Mouse (Mus musculus) heart, adult 2 months (tissue): ENCODE measurements at regions not wholly inside any gene's neighbourhood (a gene's known extent, or its start where the extent isn't known, plus 50 kb on each side); places are given as distances from the start of the nearest gene placed in this dataset.

Experiments
- DNase-seq, 2 experiments: peaks; one replicate each; pipeline ENCODE4 v3.0.0; 2021
- H3K27ac ChIP-seq: fragments of 200-600 bp; 2 replicates; pipeline ENCODE4 v1.8.1; 2022
- H3K27me3 ChIP-seq: fragments of 200-500 bp; 2 replicates; pipeline ENCODE4 v1.6.1; 2012; ENCODE audit warnings: mild to moderate bottlenecking, low read length, inconsistent platforms, mixed read lengths; ENCODE audit not compliant: control insufficient read depth, insufficient read depth
- H3K36me3 ChIP-seq: fragments of 200-500 bp; 2 replicates; pipeline ENCODE4 v1.6.1; 2012; ENCODE audit warnings: low read length, inconsistent platforms; ENCODE audit not compliant: control insufficient read depth, insufficient read depth
- H3K4me1 ChIP-seq: fragments of 200-500 bp; 2 replicates; pipeline ENCODE4 v1.6.1; 2011; ENCODE audit warnings: low read length; ENCODE audit not compliant: control insufficient read depth, insufficient read depth
- H3K4me3 ChIP-seq: fragments of 200-600 bp; 2 replicates; pipeline ENCODE4 v1.8.1; 2022
- H3K79me2 ChIP-seq: fragments of 200-500 bp; replicated peaks from 2 replicates; pipeline ENCODE4 v1.6.1; 2012; ENCODE audit warnings: mild to moderate bottlenecking, inconsistent platforms, low read length, moderate library complexity, mixed read lengths; ENCODE audit not compliant: control insufficient read depth, insufficient read depth
- H3K9ac ChIP-seq: fragments of 200-500 bp; 2 replicates; pipeline ENCODE4 v1.6.1; 2012; ENCODE audit warnings: low read depth, mild to moderate bottlenecking, control low read depth, inconsistent platforms, low read length, mixed read lengths
- CTCF ChIP-seq: fragments of 200-600 bp; IDR thresholded peaks from 2 replicates; pipeline ENCODE4 v1.8.1; 2022; ENCODE audit warnings: antibody characterized with exemption, mild to moderate bottlenecking, moderate library complexity
- EP300 ChIP-seq: fragments of 200-500 bp; IDR thresholded peaks from 2 replicates; pipeline ENCODE4 v1.6.1; 2011; ENCODE audit warnings: low read depth, low read length, control low read depth; ENCODE audit not compliant: insufficient read depth
- POLR2A ChIP-seq: fragments of 200-500 bp; IDR thresholded peaks from 2 replicates; pipeline ENCODE4 v1.6.1; 2011; ENCODE audit warnings: mild to moderate bottlenecking, low read depth, low read length, control low read depth; ENCODE audit not compliant: insufficient read depth
- WGBS: fragments of 180-500 bp; shearing (Covaris S2); methylation state at CpG from one replicate; pipeline ENCODE4 v1.1.7; 2018; 5-methylcytosine and 5-hydroxymethylcytosine counted together
- intact Hi-C: fragments of 180-260 bp; cut with DNase I; formaldehyde crosslinking; loops from one replicate; pipeline ENCODE4 v1.15.1; 2025

- 69% methylated on average over 5 of the region's 5 CpGs for WGBS
- intact Hi-C loops = no loop called here
- DNase-seq = no peak
- TF ChIP-seq EP300 = no peak
- no peak for TF ChIP-seq CTCF
- no peak for TF ChIP-seq POLR2A
- Histone ChIP-seq H3K36me3 (no peaks in the 10 kb centered on the region), H3K79me2 (no peaks in the 10 kb centered on the region), H3K4me3 (no peak overlapping the region), H3K27me3 (no peaks in the 10 kb centered on the region), H3K27ac (no peak overlapping the region), H3K4me1 (no peaks in the 10 kb centered on the region), H3K9ac (no peak overlapping the region)
Measured at GRCm38 (mm10) chr15:102797020-102797618, 75.1 kb upstream of the Calcoco1 start.

GRCm38 (mm10) chr15:102800049-102800448, 78.1 kb upstream of the Calcoco1 start:
- Histone ChIP-seq H3K4me1 (no peaks in the 10 kb centered on the region), H3K79me2 (no peaks in the 10 kb centered on the region), H3K4me3 (no peak overlapping the region), H3K36me3 (no peaks in the 10 kb centered on the region), H3K27me3 (no peaks in the 10 kb centered on the region), H3K27ac (no peak overlapping the region), H3K9ac (no peak overlapping the region)
- WGBS = 69% methylated on average over 4 of the region's 4 CpGs
- intact Hi-C loops = no loop called here
- no peak for DNase-seq
- TF ChIP-seq CTCF (no peak), POLR2A (no peak), EP300 (no peak)

GRCm38 (mm10) chr15:102802265-102802813, 80.4 kb upstream of the Calcoco1 start:
- TF ChIP-seq POLR2A = no peak
- Histone ChIP-seq H3K27me3 (no peaks in the 10 kb centered on the region), H3K4me1 (no peaks in the 10 kb centered on the region), H3K36me3 (no peaks in the 10 kb centered on the region), H3K4me3 (no peak overlapping the region), H3K79me2 (no peaks in the 10 kb centered on the region), H3K27ac (no peak overlapping the region), H3K9ac (no peak overlapping the region)
- DNase-seq = peak in 1 of 2 experiments; percentile 6
- intact Hi-C loops = no loop called here
- WGBS = 47% methylated on average over 8 of the region's 8 CpGs

- Histone ChIP-seq H3K27ac (no peak overlapping the region), H3K27me3 (no peaks in the 10 kb centered on the region), H3K4me3 (no peak overlapping the region), H3K36me3 (no peaks in the 10 kb centered on the region), H3K9ac (no peak overlapping the region), H3K4me1 (no peaks in the 10 kb centered on the region), H3K79me2 (no peaks in the 10 kb centered on the region)
- TF ChIP-seq POLR2A (no peak), EP300 (no peak), CTCF (peak; percentile 40)
- intact Hi-C loops = no loop called here
- DNase-seq = no peak
- 53% methylated on average over 3 of the region's 3 CpGs for WGBS
Measured at GRCm38 (mm10) chr15:102807353-102807752, 85.4 kb upstream of the Calcoco1 start.

- Histone ChIP-seq H3K27me3 (no peaks in the 10 kb centered on the region), H3K4me1 (no peaks in the 10 kb centered on the region), H3K79me2 (no peaks in the 10 kb centered on the region), H3K4me3 (no peak overlapping the region), H3K36me3 (no peaks in the 10 kb centered on the region), H3K27ac (no peak overlapping the region), H3K9ac (no peak overlapping the region)
- intact Hi-C loops = no loop called here
- no peak for DNase-seq
- TF ChIP-seq CTCF = no peak
- TF ChIP-seq POLR2A = no peak
- no peak for TF ChIP-seq EP300
- 68% methylated on average over 12 of the region's 12 CpGs for WGBS
Measured at GRCm38 (mm10) chr15:102819181-102819580, 97.2 kb upstream of the Calcoco1 start.

GRCm38 (mm10) chr15:102839688-102840087, 81.2 kb upstream of the Hoxc13 start:
- TF ChIP-seq POLR2A (no peak), EP300 (no peak), CTCF (no peak)
- H3K79me2 ChIP-seq = no peaks in the 10 kb centered on the region
- no peaks in the 10 kb centered on the region for H3K4me1 ChIP-seq
- peak in 1 of 2 experiments; percentile 17 for DNase-seq
- no peaks in the 10 kb centered on the region for H3K36me3 ChIP-seq
- no peak overlapping the region for H3K27ac ChIP-seq
- no peak overlapping the region for H3K4me3 ChIP-seq
- H3K27me3 ChIP-seq = peaks cover 1% of the 10 kb centered on the region
- intact Hi-C loops = no loop called here
- WGBS = 61% methylated on average over 5 of the region's 5 CpGs
- no peak overlapping the region for H3K9ac ChIP-seq
